Mouse (Mus musculus): ENCODE results near the gene Egfem1. TPM values are rescaled to one million over a fixed set of nuclear protein-coding genes. Genes with fewer than 3 reads are reported as not detected.
A peak's percentile ranks its signal among the peaks of the same experiment; 100 is the strongest.

Egfem1 gene
- total RNA-seq, 2 experiments from 2014 or later = 40.9 to 43.8 TPM

- no peak for TF ChIP-seq CTCF (conservative IDR thresholded peaks at IDR 0.05)
- peak overlapping the region; percentile 33 for H3K27ac ChIP-seq
- H3K4me3 ChIP-seq = no peak overlapping the region
- DNase-seq (ENCODE audit: low spot score in 2 of 2) = peak; percentile 21 to 23
These were observed 496.4 kb downstream of the Egfem1 start for GRCm38 (mm10) chr3:29578055-29578860.

- DNase-seq (ENCODE audit: low spot score in 2 of 2) = no peak
- H3K4me3 ChIP-seq = no peak overlapping the region
- no peak for TF ChIP-seq CTCF (conservative IDR thresholded peaks at IDR 0.05)
- H3K27ac ChIP-seq = peak overlapping the region; percentile 59
These were observed 500.9 kb downstream of the Egfem1 start for GRCm38 (mm10) chr3:29582749-29583148.

- no peak for TF ChIP-seq CTCF (conservative IDR thresholded peaks at IDR 0.05)
- DNase-seq (ENCODE audit: low spot score in 2 of 2) = no peak
- peak overlapping the region; percentile 46 for H3K27ac ChIP-seq
These were observed 520.3 kb downstream of the Egfem1 start for GRCm38 (mm10) chr3:29602140-29602539.

GRCm38 (mm10) chr3:29608713-29609112 lies 526.9 kb downstream of the Egfem1 start:
- DNase-seq (ENCODE audit: low spot score in 2 of 2) = peak in 1 of 2 experiments; percentile 9
- no peak overlapping the region for H3K4me3 ChIP-seq
- H3K27ac ChIP-seq = peak overlapping the region; percentile 66
- TF ChIP-seq CTCF (conservative IDR thresholded peaks at IDR 0.05) = no peak

More at GRCm38 (mm10) chr3:29602140-29602539, 520.3 kb downstream of the Egfem1 start:
- no peak overlapping the region for H3K4me3 ChIP-seq

- TF ChIP-seq CTCF (conservative IDR thresholded peaks at IDR 0.05) = no peak
- no peak overlapping the region for H3K4me3 ChIP-seq
- no peak for DNase-seq (ENCODE audit: low spot score in 2 of 2)
- H3K27ac ChIP-seq = peak overlapping the region; percentile 66
These were observed 527.4 kb downstream of the Egfem1 start for GRCm38 (mm10) chr3:29609174-29609573.

- peak; percentile 47 to 51 for DNase-seq (ENCODE audit: low spot score in 2 of 2)
- TF ChIP-seq CTCF (conservative IDR thresholded peaks at IDR 0.05) = no peak
- Histone ChIP-seq H3K4me3 (no peak overlapping the region), H3K27ac (no peak overlapping the region)
These were observed 537.8 kb downstream of the Egfem1 start for GRCm38 (mm10) chr3:29619586-29619985.

GRCm38 (mm10) chr3:29639819-29640218 lies 558.0 kb downstream of the Egfem1 start:
- DNase-seq (ENCODE audit: low spot score in 2 of 2) = no peak
- H3K27ac ChIP-seq = no peak overlapping the region
- no peak for TF ChIP-seq CTCF (conservative IDR thresholded peaks at IDR 0.05)
- H3K4me3 ChIP-seq = no peak overlapping the region

- TF ChIP-seq CTCF (conservative IDR thresholded peaks at IDR 0.05) = no peak
- 0 out of 2 replicates have a peak overlapping the region, but pooled peaks have one; percentile 4 for H3K27ac ChIP-seq
- DNase-seq (ENCODE audit: low spot score in 2 of 2) = no peak
These were observed 585.0 kb downstream of the Egfem1 start for GRCm38 (mm10) chr3:29666796-29667195.

GRCm38 (mm10) chr3:29689367-29690285 lies 607.8 kb downstream of the Egfem1 start:
- no peak for TF ChIP-seq CTCF (conservative IDR thresholded peaks at IDR 0.05)
- DNase-seq (ENCODE audit: low spot score in 2 of 2) = peak; percentile 24 to 36
- H3K4me3 ChIP-seq = peak overlapping the region; percentile 2; the same call in 1 of the 2 replicates
- peak overlapping the region; percentile 84 for H3K27ac ChIP-seq

More at GRCm38 (mm10) chr3:29666796-29667195, 585.0 kb downstream of the Egfem1 start:
- H3K4me3 ChIP-seq = no peak overlapping the region

GRCm38 (mm10) chr3:29701126-29701525 lies 619.3 kb downstream of the Egfem1 start:
- TF ChIP-seq CTCF (conservative IDR thresholded peaks at IDR 0.05) = no peak
- no peak for DNase-seq (ENCODE audit: low spot score in 2 of 2)
- H3K27ac ChIP-seq = no peak overlapping the region
- no peak overlapping the region for H3K4me3 ChIP-seq

- DNase-seq (ENCODE audit: low spot score in 2 of 2) = no peak
- Histone ChIP-seq H3K4me3 (no peak overlapping the region), H3K27ac (no peak overlapping the region)
- no peak for TF ChIP-seq CTCF (conservative IDR thresholded peaks at IDR 0.05)
These were observed 625.0 kb downstream of the Egfem1 start for GRCm38 (mm10) chr3:29706816-29707215.

GRCm38 (mm10) chr3:29707467-29707866 lies 625.6 kb downstream of the Egfem1 start:
- H3K27ac ChIP-seq = no peak overlapping the region
- H3K4me3 ChIP-seq = no peak overlapping the region
- no peak for TF ChIP-seq CTCF (conservative IDR thresholded peaks at IDR 0.05)
- DNase-seq (ENCODE audit: low spot score in 2 of 2) = no peak

Data from layer of hippocampus, adult 2 months (tissue).